Mouse (Mus musculus): ENCODE measurements around the gene Osbpl2. TPM values are rescaled to one million over a fixed set of nuclear protein-coding genes. Genes with fewer than 3 reads are reported as not detected.
"Not testable (repeated sequence)": the region's sequence is repeated elsewhere in the genome, so short reads cannot be mapped to it uniquely, and the experiment has no call there.

Osbpl2 gene
- polyA plus RNA-seq, 1 experiment from 2014 or later = 30.5 TPM

DNA sequence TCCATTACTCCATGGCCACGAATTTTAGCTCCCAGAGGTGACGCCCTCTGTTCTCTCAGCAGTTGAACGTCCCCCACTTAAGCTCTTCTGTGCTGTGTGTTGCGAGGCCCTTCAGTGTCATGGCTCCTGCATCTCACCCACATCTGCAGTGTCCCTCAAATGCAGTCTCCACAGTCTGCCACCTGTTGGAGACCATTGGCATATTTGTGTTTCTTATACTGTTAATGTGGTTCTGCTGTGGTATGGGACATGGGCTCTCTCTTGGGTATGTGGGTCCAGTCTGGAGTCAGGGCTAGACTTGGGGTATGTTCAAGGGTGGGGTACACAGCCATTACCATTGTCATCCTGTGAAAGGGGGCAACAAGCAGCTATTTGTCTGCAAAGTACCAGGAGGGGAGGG lies 54.1 kb downstream of the Osbpl2 start:
- 79% methylated on average over 4 of the region's 4 CpGs for WGBS
- Histone ChIP-seq H3K4me3 (peak overlapping the region; percentile 95), H3K4me1 (peaks cover 27% of the 10 kb centered on the region), H3K9me3 (replicated peaks) (no peaks in the 10 kb centered on the region), H3K27ac (replicated peaks) (0 out of 2 replicates have a peak overlapping the region, but pooled peaks have one; percentile 95), H3K27me3 (ENCODE audit: low read depth, poor library complexity, severe bottlenecking) (no peaks in the 10 kb centered on the region), H3K36me3 (peaks cover 55% of the 10 kb centered on the region)
- no peak for DNase-seq (ENCODE audit: low spot score)

DNA sequence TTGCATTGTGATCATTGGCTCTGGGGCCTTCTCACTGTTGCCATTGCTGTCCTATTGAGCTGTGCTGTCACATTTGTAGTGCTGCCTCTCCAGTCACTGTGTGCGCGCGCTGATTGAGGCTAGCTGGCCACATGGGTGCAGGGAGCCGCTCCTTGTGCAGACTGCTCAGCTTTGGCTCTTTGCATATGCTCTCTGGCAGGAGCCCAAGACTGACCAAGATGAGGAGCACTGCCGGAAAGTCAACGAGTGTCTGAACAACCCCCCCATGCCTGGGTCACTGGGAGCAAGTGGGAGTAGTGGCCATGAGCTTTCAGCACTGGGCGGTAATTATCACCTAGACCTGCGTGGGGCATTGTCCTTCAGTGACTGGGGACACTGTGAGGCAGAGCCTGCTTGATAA lies 54.6 kb downstream of the Osbpl2 start:
- peaks cover 27% of the 10 kb centered on the region for H3K4me1 ChIP-seq
- not testable (repeated sequence) for DNase-seq (ENCODE audit: low spot score); H3K27me3 ChIP-seq (ENCODE audit: low read depth, poor library complexity, severe bottlenecking); H3K27ac ChIP-seq (replicated peaks); H3K9me3 ChIP-seq (replicated peaks)
- 90% methylated on average over 8 of the region's 8 CpGs for WGBS
- H3K4me3 ChIP-seq = peak overlapping the region; percentile 95; the same call in 1 of the 2 replicates
- H3K36me3 ChIP-seq = peaks cover 61% of the 10 kb centered on the region

DNA sequence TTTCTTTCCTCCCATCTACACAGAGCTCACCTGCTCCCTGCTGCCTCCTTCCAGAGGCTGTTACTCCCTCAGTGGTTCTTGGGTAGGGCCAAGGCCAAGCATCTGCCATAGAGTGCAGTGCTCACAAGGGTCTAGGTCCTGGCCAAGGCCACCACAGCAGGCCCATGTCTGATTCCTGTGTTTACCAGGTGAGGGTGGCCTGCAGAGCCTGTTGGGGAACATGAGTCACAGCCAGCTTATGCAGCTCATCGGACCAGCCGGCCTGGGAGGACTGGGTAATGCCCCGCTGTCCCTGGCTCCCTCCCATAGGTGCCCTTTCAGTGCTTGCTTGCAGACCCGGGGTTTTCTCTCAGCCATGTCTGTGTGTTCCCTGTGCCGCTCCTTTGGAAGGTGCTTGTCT lies 55.0 kb downstream of the Osbpl2 start:
- Histone ChIP-seq H3K4me3 (no peak overlapping the region), H3K4me1 (peaks cover 27% of the 10 kb centered on the region), H3K9me3 (replicated peaks) (no peaks in the 10 kb centered on the region), H3K27ac (replicated peaks) (no peak overlapping the region), H3K27me3 (ENCODE audit: low read depth, poor library complexity, severe bottlenecking) (no peaks in the 10 kb centered on the region), H3K36me3 (peaks cover 65% of the 10 kb centered on the region)
- WGBS = 95% methylated on average over 5 of the region's 5 CpGs
- no peak for DNase-seq (ENCODE audit: low spot score)

DNA sequence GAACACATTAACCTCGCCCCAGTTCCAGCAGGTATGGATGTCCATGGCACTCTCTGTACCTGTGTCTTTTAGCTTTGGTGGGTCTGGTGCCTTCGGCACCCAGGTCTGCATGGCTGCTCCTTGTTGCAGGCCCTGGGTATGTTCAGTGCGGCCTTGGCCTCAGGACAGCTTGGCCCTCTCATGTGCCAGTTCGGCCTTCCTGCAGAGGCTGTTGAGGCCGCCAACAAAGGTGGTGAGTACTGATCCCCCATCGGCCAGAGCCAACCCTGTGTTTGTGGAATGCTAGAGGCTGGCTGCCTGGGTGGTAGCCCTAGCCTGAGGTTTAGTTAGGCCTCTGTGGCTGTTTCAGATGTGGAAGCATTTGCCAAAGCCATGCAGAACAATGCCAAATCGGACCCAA lies 56.6 kb downstream of the Osbpl2 start:
- Histone ChIP-seq H3K9me3 (replicated peaks) (no peaks in the 10 kb centered on the region), H3K4me3 (no peak overlapping the region), H3K36me3 (peaks cover 81% of the 10 kb centered on the region), H3K27ac (replicated peaks) (no peak overlapping the region), H3K4me1 (peaks cover 25% of the 10 kb centered on the region), H3K27me3 (ENCODE audit: low read depth, poor library complexity, severe bottlenecking) (no peaks in the 10 kb centered on the region)
- WGBS = 93% methylated on average over 7 of the region's 7 CpGs
- DNase-seq (ENCODE audit: low spot score) = no peak

DNA sequence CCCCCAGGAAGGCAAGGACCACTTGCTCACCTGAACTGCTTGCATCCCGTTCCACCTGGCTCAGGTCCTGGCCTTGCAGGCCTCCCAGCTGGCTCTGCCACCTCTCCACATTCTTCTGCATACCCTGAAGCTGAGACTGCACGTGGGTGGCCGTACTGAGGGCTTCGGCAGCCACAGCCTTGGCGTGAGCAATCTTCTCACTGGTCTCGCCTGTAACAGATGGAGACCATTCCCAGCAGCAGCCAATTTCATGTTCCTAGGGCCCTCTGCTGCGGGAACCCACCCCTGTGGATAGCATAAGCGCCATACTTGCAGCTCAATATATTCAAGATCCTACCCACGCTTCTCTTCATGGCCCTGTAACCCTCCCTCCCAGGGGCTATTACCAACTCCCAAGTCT lies 62.4 kb downstream of the Osbpl2 start:
- Histone ChIP-seq H3K9me3 (replicated peaks) (no peaks in the 10 kb centered on the region), H3K4me1 (no peaks in the 10 kb centered on the region), H3K27ac (replicated peaks) (no peak overlapping the region), H3K36me3 (peaks cover 64% of the 10 kb centered on the region), H3K27me3 (ENCODE audit: low read depth, poor library complexity, severe bottlenecking) (no peaks in the 10 kb centered on the region), H3K4me3 (no peak overlapping the region)
- no peak for DNase-seq (ENCODE audit: low spot score)
- WGBS = 94% methylated on average over 9 of the region's 9 CpGs

DNA sequence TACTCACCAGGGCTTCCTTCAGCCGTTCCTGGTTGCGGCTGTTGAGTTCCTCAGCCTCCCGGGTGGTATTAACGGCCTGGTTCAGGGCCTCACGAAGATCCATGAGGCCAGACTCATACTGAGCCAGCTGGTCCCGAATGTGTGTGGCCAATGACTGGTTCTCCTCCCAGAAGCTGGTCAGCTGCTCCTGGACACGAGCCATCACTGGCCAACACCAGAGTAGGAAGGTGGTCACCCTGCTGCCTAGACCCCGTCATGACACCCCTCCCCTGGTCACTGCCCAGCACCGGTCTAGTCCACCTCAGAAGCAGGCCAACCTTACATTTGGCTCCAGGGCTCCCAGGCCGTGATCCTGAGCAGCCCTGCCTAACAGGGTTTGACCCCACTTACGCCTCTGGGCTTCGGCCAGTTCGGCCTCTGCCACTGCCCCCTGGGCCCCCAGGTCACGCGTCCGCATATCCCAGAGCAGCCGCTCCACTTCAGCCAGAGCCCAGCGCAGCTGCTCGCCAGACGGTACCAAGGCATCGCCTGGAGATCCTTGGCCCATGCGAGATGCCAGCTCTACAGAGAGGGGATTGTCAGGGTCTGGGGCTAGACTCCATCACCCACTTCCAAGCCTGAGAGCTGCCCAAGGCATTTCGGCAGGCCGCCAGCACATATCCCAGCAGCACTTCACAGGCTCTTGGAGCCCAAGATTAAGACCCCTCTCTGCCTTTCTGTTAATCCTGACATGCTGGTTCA lies 65.1 kb downstream of the Osbpl2 start:
- H3K27ac ChIP-seq (replicated peaks) = no peak overlapping the region
- H3K36me3 ChIP-seq = peaks cover 40% of the 10 kb centered on the region
- H3K9me3 ChIP-seq (replicated peaks) = no peaks in the 10 kb centered on the region
- no peaks in the 10 kb centered on the region for H3K4me1 ChIP-seq
- DNase-seq (ENCODE audit: low spot score) = no peak
- H3K27me3 ChIP-seq (ENCODE audit: low read depth, poor library complexity, severe bottlenecking) = no peaks in the 10 kb centered on the region
- WGBS = 89% methylated on average over 24 of the region's 24 CpGs
- H3K4me3 ChIP-seq = no peak overlapping the region

DNA sequence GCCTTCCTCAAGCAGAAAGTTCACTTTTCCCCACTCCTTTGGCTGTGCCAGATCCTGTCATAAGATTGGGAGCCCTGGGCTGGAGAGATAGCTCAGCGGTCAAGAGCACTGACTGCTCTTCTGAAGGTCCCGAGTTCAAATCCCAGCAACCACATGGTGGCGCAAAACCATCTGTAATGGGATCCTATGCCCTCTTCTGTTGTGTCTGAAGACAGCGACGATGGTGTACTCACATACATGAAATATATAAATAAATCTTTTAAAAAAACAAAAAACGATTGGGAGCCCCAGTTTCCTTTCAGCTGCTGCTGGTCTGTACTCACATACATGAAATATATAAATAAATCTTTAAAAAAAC lies 65.6 kb downstream of the Osbpl2 start:
- DNase-seq (ENCODE audit: low spot score) = no peak
- Histone ChIP-seq H3K27ac (replicated peaks) (no peak overlapping the region), H3K4me3 (no peak overlapping the region), H3K4me1 (no peaks in the 10 kb centered on the region), H3K27me3 (ENCODE audit: low read depth, poor library complexity, severe bottlenecking) (no peaks in the 10 kb centered on the region), H3K36me3 (peaks cover 35% of the 10 kb centered on the region), H3K9me3 (replicated peaks) (no peaks in the 10 kb centered on the region)
- 89% methylated on average over 6 of the region's 6 CpGs for WGBS

DNA sequence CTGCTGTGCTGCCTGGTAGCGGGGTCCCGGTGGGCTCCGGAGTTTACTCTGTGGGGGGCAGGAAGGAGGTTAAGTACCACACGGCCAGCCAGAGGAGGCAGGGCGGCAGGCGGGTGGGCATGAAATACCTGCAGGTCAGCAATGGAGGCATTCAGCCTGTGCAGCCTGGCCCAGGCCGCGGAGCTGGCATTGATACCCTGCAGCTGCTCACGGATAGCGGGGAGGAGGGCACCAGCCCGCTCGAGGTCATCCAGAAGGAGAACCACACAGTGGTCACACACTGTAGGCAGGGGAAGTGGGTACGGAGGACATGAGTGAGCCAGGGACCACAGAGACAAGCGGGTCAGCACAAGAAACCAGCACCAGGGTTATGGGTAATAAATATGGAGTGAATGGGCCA lies 66.6 kb downstream of the Osbpl2 start:
- DNase-seq (ENCODE audit: low spot score) = no peak
- Histone ChIP-seq H3K27ac (replicated peaks) (no peak overlapping the region), H3K36me3 (peaks cover 25% of the 10 kb centered on the region; the same call in 1 of the 2 replicates), H3K9me3 (replicated peaks) (no peaks in the 10 kb centered on the region), H3K4me3 (no peak overlapping the region), H3K27me3 (ENCODE audit: low read depth, poor library complexity, severe bottlenecking) (no peaks in the 10 kb centered on the region), H3K4me1 (no peaks in the 10 kb centered on the region)
- WGBS = 95% methylated on average over 14 of the region's 14 CpGs

DNA sequence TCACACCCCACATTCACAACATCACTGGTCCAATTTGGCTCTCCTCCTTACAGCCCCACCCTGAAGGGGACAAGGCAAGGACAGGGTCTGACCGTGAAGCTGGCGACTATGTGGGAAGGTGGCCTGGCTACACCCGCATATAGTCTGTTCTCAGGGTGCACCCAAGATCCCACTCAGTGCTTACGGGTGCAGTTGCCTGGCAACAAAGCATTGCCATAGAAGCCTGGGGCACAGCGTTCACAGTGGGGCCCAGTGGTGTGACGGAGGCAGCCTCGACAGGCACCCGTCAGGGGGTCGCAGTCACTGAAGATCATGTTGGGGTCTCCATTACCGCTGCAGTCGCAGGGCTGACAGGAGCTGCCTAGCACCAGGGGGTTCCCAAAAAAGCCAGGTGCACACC lies 68.3 kb downstream of the Osbpl2 start:
- peaks cover 13% of the 10 kb centered on the region; the same call in 1 of the 2 replicates for H3K36me3 ChIP-seq

DNA sequence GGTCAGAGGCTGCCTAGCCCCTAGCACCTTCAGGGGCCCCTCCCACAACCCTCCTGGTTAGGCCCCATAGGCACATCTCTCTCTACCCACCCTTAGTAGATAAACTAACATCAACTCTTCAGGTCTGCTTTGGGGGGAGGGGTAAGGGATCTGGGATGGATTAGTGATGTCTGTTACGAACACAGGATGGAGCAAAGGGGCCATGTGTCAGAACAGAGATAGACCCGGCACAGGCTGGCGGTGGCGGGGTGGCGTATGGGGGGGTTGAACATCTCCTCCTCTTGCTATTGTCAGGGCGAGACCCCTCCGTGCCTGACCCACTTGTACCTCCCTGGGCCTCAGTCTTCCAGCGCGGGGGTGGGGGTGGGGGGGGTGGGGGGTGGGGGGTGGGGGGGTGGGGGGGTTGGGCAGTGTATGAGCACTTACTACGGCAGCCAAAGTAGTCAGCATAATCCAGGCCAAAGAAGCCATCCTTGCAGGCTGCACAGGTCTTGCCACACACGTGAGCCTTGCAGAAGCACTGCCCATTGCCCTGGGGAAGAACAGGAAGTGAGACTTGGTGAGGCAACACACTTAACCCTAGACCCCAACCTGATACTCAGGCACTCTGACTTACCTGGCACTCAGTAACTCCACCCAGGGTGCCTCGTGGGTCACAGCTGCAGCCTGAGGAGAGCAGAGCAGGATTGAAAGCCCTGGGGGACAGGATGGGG lies 77.7 kb downstream of the Osbpl2 start:
- Histone ChIP-seq H3K27ac (replicated peaks) (no peak overlapping the region), H3K36me3 (peaks cover 17% of the 10 kb centered on the region), H3K4me1 (peaks cover 22% of the 10 kb centered on the region), H3K27me3 (ENCODE audit: low read depth, poor library complexity, severe bottlenecking) (no peaks in the 10 kb centered on the region), H3K4me3 (no peak overlapping the region), H3K9me3 (replicated peaks) (no peaks in the 10 kb centered on the region)
- WGBS = 71% methylated on average over 12 of the region's 12 CpGs
- no peak for DNase-seq (ENCODE audit: low spot score)

More for the DNA sequence above, 68.3 kb downstream of the Osbpl2 start:
- DNase-seq (ENCODE audit: low spot score) = no peak
- Histone ChIP-seq H3K27me3 (ENCODE audit: low read depth, poor library complexity, severe bottlenecking) (no peaks in the 10 kb centered on the region), H3K4me1 (no peaks in the 10 kb centered on the region), H3K9me3 (replicated peaks) (no peaks in the 10 kb centered on the region), H3K4me3 (no peak overlapping the region), H3K27ac (replicated peaks) (no peak overlapping the region)
- 92% methylated on average over 11 of the region's 11 CpGs for WGBS

DNA sequence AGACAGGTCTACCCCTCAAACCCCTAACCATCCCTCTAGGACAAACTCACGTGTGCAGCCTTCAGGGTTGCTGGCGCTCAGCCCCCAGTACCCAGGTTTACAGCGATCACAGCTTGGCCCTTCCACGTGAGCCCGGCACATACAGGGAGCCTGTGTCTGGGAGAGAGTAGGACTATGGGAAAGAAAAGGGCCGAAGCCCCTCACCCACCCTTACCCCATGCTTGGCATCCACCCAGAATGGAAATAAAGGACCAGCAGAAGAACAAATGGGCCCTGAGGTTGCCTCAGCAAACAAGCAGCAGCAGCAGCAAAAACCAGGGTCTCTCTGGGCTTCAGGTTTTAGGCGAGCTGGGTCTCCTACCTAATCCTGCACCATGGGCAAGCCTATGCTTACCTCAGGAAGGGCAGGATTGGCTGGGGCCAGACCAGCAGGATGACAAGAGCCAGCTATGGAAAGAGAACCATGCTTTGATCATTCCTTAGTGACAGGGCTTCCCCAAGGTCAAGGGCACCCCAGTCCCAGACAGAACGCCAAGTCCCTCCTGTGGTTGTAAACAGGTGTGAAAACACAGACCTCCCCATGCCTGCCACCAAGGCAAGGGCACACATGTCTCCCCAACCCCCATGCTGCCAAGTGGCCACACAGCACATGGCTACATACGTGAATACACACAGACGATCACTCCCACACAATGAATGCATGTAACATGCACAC lies 78.4 kb downstream of the Osbpl2 start:
- Histone ChIP-seq H3K4me1 (peaks cover 26% of the 10 kb centered on the region), H3K27me3 (ENCODE audit: low read depth, poor library complexity, severe bottlenecking) (no peaks in the 10 kb centered on the region), H3K4me3 (no peak overlapping the region), H3K9me3 (replicated peaks) (no peaks in the 10 kb centered on the region), H3K36me3 (peaks cover 17% of the 10 kb centered on the region), H3K27ac (replicated peaks) (no peak overlapping the region)
- DNase-seq (ENCODE audit: low spot score) = no peak
- WGBS = 93% methylated on average over 10 of the region's 10 CpGs

DNA sequence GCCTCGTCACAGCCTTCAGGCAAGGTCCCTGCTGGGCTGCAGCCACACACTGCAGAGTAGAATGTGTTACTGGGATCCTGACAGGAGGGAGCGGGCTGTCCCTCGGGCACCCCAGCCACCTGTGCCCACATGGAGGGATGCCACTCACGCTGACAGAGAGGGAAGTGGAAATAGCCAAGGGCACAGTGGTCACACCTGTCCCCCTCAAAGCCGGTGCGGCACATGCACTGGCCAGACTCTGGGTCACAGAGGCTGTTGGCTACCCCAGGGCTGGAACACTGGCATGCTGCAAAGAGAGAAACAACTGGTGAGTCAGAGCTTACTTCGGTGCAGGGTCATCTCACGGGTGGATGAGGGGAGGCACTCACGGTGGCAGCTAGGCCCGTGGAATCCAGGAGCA lies 79.7 kb downstream of the Osbpl2 start:
- Histone ChIP-seq H3K4me3 (no peak overlapping the region), H3K4me1 (peaks cover 26% of the 10 kb centered on the region), H3K9me3 (replicated peaks) (no peaks in the 10 kb centered on the region), H3K36me3 (peaks cover 13% of the 10 kb centered on the region; the same call in 1 of the 2 replicates), H3K27ac (replicated peaks) (no peak overlapping the region), H3K27me3 (ENCODE audit: low read depth, poor library complexity, severe bottlenecking) (no peaks in the 10 kb centered on the region)
- WGBS = 93% methylated on average over 10 of the region's 10 CpGs
- no peak for DNase-seq (ENCODE audit: low spot score)

DNA sequence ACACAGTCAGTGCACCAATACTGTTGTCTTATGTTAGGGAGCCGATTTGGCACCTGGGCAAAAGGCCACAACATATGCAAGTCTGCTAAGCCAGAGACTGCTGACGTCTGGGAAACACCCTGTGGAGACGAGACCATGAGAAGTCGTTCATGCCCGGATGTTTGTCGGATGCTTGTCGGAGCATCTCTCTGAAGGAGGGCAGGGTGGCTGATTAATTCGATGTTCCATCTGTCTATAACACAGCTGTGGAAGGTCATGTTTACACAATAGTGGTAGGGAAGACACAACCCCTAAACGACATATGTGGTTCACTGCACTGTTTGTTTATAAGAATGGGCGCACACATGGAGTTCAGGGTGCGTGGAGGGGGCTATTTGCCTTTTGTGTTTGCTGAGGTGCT lies 81.6 kb downstream of the Osbpl2 start:
- Histone ChIP-seq H3K4me1 (peaks cover 24% of the 10 kb centered on the region), H3K27me3 (ENCODE audit: low read depth, poor library complexity, severe bottlenecking) (no peaks in the 10 kb centered on the region), H3K27ac (replicated peaks) (peak overlapping the region; percentile 67), H3K9me3 (replicated peaks) (no peaks in the 10 kb centered on the region), H3K36me3 (peaks cover 13% of the 10 kb centered on the region; the same call in 1 of the 2 replicates), H3K4me3 (no peak overlapping the region)
- 79% methylated on average over 11 of the region's 11 CpGs for WGBS
- DNase-seq (ENCODE audit: low spot score) = no peak
